Mouse (Mus musculus) MEL (cell line): Measurements from ENCODE around the gene Cdk12. TPM values are rescaled to one million over a fixed set of nuclear protein-coding genes. Genes with fewer than 3 reads are reported as not detected.

Experiments used
- DNase-seq: peaks from one replicate; pipeline ENCODE4 v3.0.0; 2011; ENCODE audit warnings: low read depth, low spot score
- H3K27ac ChIP-seq: 2 replicates; pipeline ENCODE4 v1.5.1; 2012; ENCODE audit warnings: low read depth, mild to moderate bottlenecking, control low read depth, low read length, moderate library complexity; ENCODE audit not compliant: control insufficient read depth
- H3K27me3 ChIP-seq, 2 experiments: fragments of 150-350 bp in 1 of 2; sonication (generic) in 1 of 2; 2 replicates each; pipeline ENCODE4 v1.6.1; 2012; ENCODE audit warnings: low read length in 2 of 2, mild to moderate bottlenecking in 2 of 2, improper control_type of control experiment in 1 of 2, moderate library complexity in 1 of 2; ENCODE audit not compliant: insufficient read depth in 2 of 2, control insufficient read depth in 1 of 2
- H3K36me3 ChIP-seq, 2 experiments: 2 replicates each; pipeline ENCODE4 v1.6.1; 2012 to 2014; ENCODE audit warnings: low read length in 2 of 2, improper control_type of control experiment in 1 of 2, inconsistent platforms in 1 of 2, mild to moderate bottlenecking in 1 of 2; ENCODE audit not compliant: insufficient read depth in 2 of 2, control insufficient read depth in 1 of 2
- H3K4me1 ChIP-seq, 2 experiments: fragments of 150-350 bp in 1 of 2; sonication (generic) in 1 of 2; 2 replicates each; pipeline ENCODE4 v1.6.1; 2012; ENCODE audit warnings: low read length in 2 of 2, improper control_type of control experiment in 1 of 2, mild to moderate bottlenecking in 1 of 2; ENCODE audit not compliant: insufficient read depth in 2 of 2, control insufficient read depth in 1 of 2
- H3K4me3 ChIP-seq, 2 experiments: fragments of 150-350 bp in 1 of 2; sonication (generic) in 1 of 2; 2 replicates each; pipeline ENCODE4 v1.5.1; 2012; ENCODE audit warnings: low read depth in 2 of 2, low read length in 2 of 2, mild to moderate bottlenecking in 2 of 2, moderate library complexity in 2 of 2, control low read depth in 1 of 2, improper control_type of control experiment in 1 of 2; ENCODE audit not compliant: control insufficient read depth in 1 of 2, insufficient read depth in 1 of 2
- H3K79me2 ChIP-seq: 2 replicates; pipeline ENCODE4 v1.6.1; 2012; ENCODE audit warnings: mild to moderate bottlenecking, low read length, moderate library complexity; ENCODE audit not compliant: control insufficient read depth, poor library complexity, insufficient read depth
- H3K9ac ChIP-seq: 2 replicates; pipeline ENCODE4 v1.6.1; 2012; ENCODE audit warnings: low read depth, mild to moderate bottlenecking, control low read depth, low read length, moderate library complexity; ENCODE audit not compliant: control insufficient read depth, poor library complexity, severe bottlenecking
- H3K9me3 ChIP-seq: fragments of 150-350 bp; sonication (generic); replicated peaks from 2 replicates; pipeline ENCODE4 v1.6.1; 2012; ENCODE audit warnings: mild to moderate bottlenecking, low read length, improper control_type of control experiment, moderate library complexity; ENCODE audit not compliant: insufficient read depth
- CTCF ChIP-seq, 3 experiments: IDR thresholded peaks in 2 of 3; conservative IDR thresholded peaks in 1 of 3; 2 replicates each; pipeline ENCODE4 v1.5.1; 2011 to 2012; ENCODE audit warnings: low read length in 3 of 3, low read depth in 2 of 3, mild to moderate bottlenecking in 2 of 3, improper control_type of control experiment in 1 of 3, inconsistent platforms in 1 of 3, mixed read lengths in 1 of 3, moderate library complexity in 1 of 3; ENCODE audit not compliant: control insufficient read depth in 1 of 3, insufficient read depth in 1 of 3, poor library complexity in 1 of 3, severe bottlenecking in 1 of 3
- ELF1 ChIP-seq: IDR thresholded peaks from 2 replicates; pipeline ENCODE4 v1.6.1; 2014; ENCODE audit warnings: low read depth, mild to moderate bottlenecking, inconsistent platforms, low read length, improper control_type of control experiment, moderate library complexity
- EP300 ChIP-seq, 2 experiments: IDR thresholded peaks; 2 replicates each; pipeline ENCODE4 v1.6.1; 2011; ENCODE audit warnings: improper control_type of control experiment in 2 of 2, low read length in 2 of 2, low read depth in 1 of 2, mild to moderate bottlenecking in 1 of 2
- ETS1 ChIP-seq: IDR thresholded peaks from 2 replicates; pipeline ENCODE4 v1.6.1; 2012; ENCODE audit warnings: low read depth, mild to moderate bottlenecking, inconsistent platforms, low read length, improper control_type of control experiment, moderate library complexity
- GABPA ChIP-seq: IDR thresholded peaks from 2 replicates; pipeline ENCODE4 v1.6.1; 2012; ENCODE audit warnings: low read depth, mild to moderate bottlenecking, inconsistent platforms, low read length, improper control_type of control experiment, moderate library complexity
- JUND ChIP-seq: IDR thresholded peaks from 2 replicates; pipeline ENCODE4 v1.6.1; 2011; ENCODE audit warnings: low read depth, mild to moderate bottlenecking, improper control_type of control experiment, low read length
- KAT2A ChIP-seq: conservative IDR thresholded peaks from 2 replicates; pipeline ENCODE4 v1.6.1; 2012; ENCODE audit warnings: low read depth, low read length, improper control_type of control experiment, inconsistent platforms
- MAFK ChIP-seq: IDR thresholded peaks from 2 replicates; pipeline ENCODE4 v1.6.1; 2011; ENCODE audit warnings: low read depth, mild to moderate bottlenecking, low read length, improper control_type of control experiment, borderline replicate concordance
- MAX ChIP-seq: IDR thresholded peaks from 2 replicates; pipeline ENCODE4 v1.6.1; 2011; ENCODE audit warnings: low read length, improper control_type of control experiment
- MAZ ChIP-seq: IDR thresholded peaks from 2 replicates; pipeline ENCODE4 v1.6.1; 2012; ENCODE audit warnings: low read depth, mild to moderate bottlenecking, inconsistent platforms, low read length, improper control_type of control experiment
- MEF2A ChIP-seq: IDR thresholded peaks from 2 replicates; pipeline ENCODE4 v1.6.1; 2014; ENCODE audit warnings: low read depth, mild to moderate bottlenecking, inconsistent platforms, low read length, improper control_type of control experiment; ENCODE audit not compliant: poor library complexity, insufficient replicate concordance, severe bottlenecking; ENCODE audit errors: extremely low read depth
- POLR2AphosphoS2 ChIP-seq: IDR thresholded peaks from 2 replicates; pipeline ENCODE4 v1.6.1; 2011; ENCODE audit warnings: low read length, improper control_type of control experiment
- RAD21 ChIP-seq: IDR thresholded peaks from 2 replicates; pipeline ENCODE4 v1.6.1; 2011; ENCODE audit warnings: mild to moderate bottlenecking, low read depth, low read length, improper control_type of control experiment
- RCOR1 ChIP-seq: IDR thresholded peaks from 2 replicates; pipeline ENCODE4 v1.6.1; 2012; ENCODE audit warnings: low read depth, mild to moderate bottlenecking, inconsistent platforms, low read length, improper control_type of control experiment
- SIN3A ChIP-seq: IDR thresholded peaks from 2 replicates; pipeline ENCODE4 v1.6.1; 2012; ENCODE audit warnings: low read length, improper control_type of control experiment, inconsistent platforms
- TBP ChIP-seq: IDR thresholded peaks from 2 replicates; pipeline ENCODE4 v1.8.0; 2011; ENCODE audit warnings: low read depth, low read length, improper control_type of control experiment
- TCF12 ChIP-seq: IDR thresholded peaks from 2 replicates; pipeline ENCODE4 v1.6.1; 2014; ENCODE audit warnings: low read depth, mild to moderate bottlenecking, inconsistent platforms, low read length, improper control_type of control experiment, moderate library complexity
- ZKSCAN1 ChIP-seq: IDR thresholded peaks from 2 replicates; pipeline ENCODE4 v1.6.1; 2012; ENCODE audit warnings: low read depth, mild to moderate bottlenecking, inconsistent platforms, low read length, improper control_type of control experiment, moderate library complexity
- ZMIZ1 ChIP-seq: IDR thresholded peaks from 2 replicates; pipeline ENCODE4 v1.6.1; 2012; ENCODE audit warnings: low read depth, mild to moderate bottlenecking, inconsistent platforms, low read length, improper control_type of control experiment, moderate library complexity
- ZNF384 ChIP-seq: IDR thresholded peaks from 2 replicates; pipeline ENCODE4 v1.6.1; 2012; ENCODE audit warnings: low read depth, mild to moderate bottlenecking, inconsistent platforms, low read length, improper control_type of control experiment
- polyA plus RNA-seq, 2 experiments: library from polyadenylated mRNA; stranded (reverse) in 1 of 2; unstranded in 1 of 2; fragments of >175 nt in 1 of 2; fragments of >200 nt in 1 of 2; gene quantifications; 2 replicates each; pipeline versions ENCODE4 v1.2.1 to v1.2.4; 2012; ENCODE audit warnings: low replicate concordance in 2 of 2, low read depth in 1 of 2; ENCODE audit not compliant: insufficient read length in 2 of 2, insufficient read depth in 1 of 2, missing spikeins in 1 of 2
- total RNA-seq: library from RNA; depleted of rRNA; stranded (reverse); fragments of 300-350 nt; gene quantifications from 2 replicates; pipeline ENCODE4 v1.2.3, GENCODE M21; 2012

The Cdk12 gene
- total and polyA plus RNA-seq, 3 experiments, result 34.3 to 45.5 (median 34.6) TPM

GRCm38 (mm10) chr11:98296277-98296676, 93.4 kb downstream of the Cdk12 start (continued):
- TF ChIP-seq ETS1, result no peak
- TF ChIP-seq ELF1, result peak; percentile 55
- TF ChIP-seq EP300 (IDR thresholded peaks at IDR 0.05; ENCODE audit: low read depth in 1 of 2, low read length in 2 of 2), result no peak
- no peak for TF ChIP-seq MAFK
- no peak for TF ChIP-seq MEF2A
- no peak for TF ChIP-seq KAT2A
- TF ChIP-seq, all 39 proteins: peak for 9

DNA sequence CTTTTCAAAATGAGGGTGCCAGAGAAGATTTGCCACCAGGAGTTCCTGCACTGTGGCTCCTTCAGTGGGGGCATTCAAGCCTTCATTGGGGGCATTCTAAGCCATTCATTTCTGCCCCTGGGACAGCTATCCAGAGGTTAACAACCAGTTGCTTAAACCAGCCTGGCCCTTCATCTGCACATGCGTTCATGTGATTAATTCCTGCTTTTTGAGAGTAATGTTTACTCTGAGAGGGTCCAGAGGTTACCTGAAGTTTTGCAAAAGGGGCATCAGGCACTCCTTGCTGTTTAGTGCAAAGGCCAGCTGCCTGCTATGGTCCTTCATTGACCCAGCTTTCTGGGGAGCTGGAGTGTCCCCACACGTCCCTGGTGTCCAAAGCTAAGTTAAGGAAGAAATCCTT, 94.1 kb downstream of the Cdk12 start:
- H3K27ac ChIP-seq, result no peak overlapping the region
- TF ChIP-seq MEF2A, result no peak
- TF ChIP-seq ZNF384, result no peak
- TF ChIP-seq MAZ, result no peak
- TF ChIP-seq TCF12, result no peak
- no peak for TF ChIP-seq ELF1
- no peak for TF ChIP-seq CTCF (IDR thresholded peaks at IDR 0.05 in 2 of 3, conservative IDR thresholded peaks at IDR 0.05 in 1 of 3; ENCODE audit: control insufficient read depth in 1 of 3, insufficient read depth in 1 of 3, low read depth in 2 of 3, low read length in 3 of 3, poor library complexity in 1 of 3, severe bottlenecking in 1 of 3)
- TF ChIP-seq EP300 (IDR thresholded peaks at IDR 0.05; ENCODE audit: low read depth in 1 of 2, low read length in 2 of 2), result no peak
- TF ChIP-seq MAX, result no peak
- no peak for TF ChIP-seq JUND
- TF ChIP-seq ZMIZ1, result no peak
- no peak for TF ChIP-seq ETS1
- no peak for TF ChIP-seq RAD21
- TF ChIP-seq POLR2AphosphoS2, result no peak
- no peak for TF ChIP-seq SIN3A
- no peak for TF ChIP-seq ZKSCAN1
- no peak for TF ChIP-seq RCOR1
- no peak for TF ChIP-seq MAFK
- no peak for TF ChIP-seq TBP
- TF ChIP-seq GABPA, result no peak
- H3K9ac ChIP-seq, result no peak overlapping the region
- H3K27me3 ChIP-seq, result peaks cover 0 to 1% of the 10 kb centered on the region in 2 experiments; a peak in 3 of 4 replicates
- DNase-seq, result no peak
- H3K4me3 ChIP-seq, result no peak overlapping the region
- no peaks in the 10 kb centered on the region for H3K9me3 ChIP-seq
- H3K4me1 ChIP-seq, result peaks cover 0 to 11% of the 10 kb centered on the region in 2 experiments; a peak in 3 of 4 replicates
- H3K36me3 ChIP-seq, result peaks cover 0 to 9% of the 10 kb centered on the region in 2 experiments; a peak in 2 of 4 replicates
- no peaks in the 10 kb centered on the region; the same call in 1 of the 2 replicates for H3K79me2 ChIP-seq
